Mouse (Mus musculus) limb, embryonic 11.5 days (tissue): ENCODE data around the gene Atf7. TPM values are rescaled to one million over a fixed set of nuclear protein-coding genes. Genes with fewer than 3 reads are reported as not detected.

Experiments
- ATAC-seq: fragments of 200-750 bp; cut with Nextera tagmentation; 2 replicates; pipeline ENCODE4 v1.8.0; 2017; ENCODE audit warnings: low read depth; ENCODE audit not compliant: insufficient number of reproducible peaks, low FRiP score, low TSS enrichment
- DNase-seq: peaks from one replicate; pipeline ENCODE4 v3.0.0-alpha.2; 2015; ENCODE audit warnings: low spot score
- H3K27ac ChIP-seq: fragments of 300-500 bp; sonication (generic); replicated peaks from 2 replicates; pipeline ENCODE4 v1.5.1; 2014; ENCODE audit warnings: low read depth, mild to moderate bottlenecking, low read length
- H3K27me3 ChIP-seq: fragments of 300-500 bp; sonication (generic); 2 replicates; pipeline ENCODE4 v1.6.1; 2014; ENCODE audit warnings: mild to moderate bottlenecking, low read length, mixed read lengths; ENCODE audit not compliant: control insufficient read depth, insufficient read depth
- H3K36me3 ChIP-seq: fragments of 300-500 bp; sonication (generic); 2 replicates; pipeline ENCODE4 v1.6.1; 2014; ENCODE audit warnings: mild to moderate bottlenecking, low read length, moderate library complexity, mixed read lengths; ENCODE audit not compliant: control insufficient read depth, insufficient read depth
- H3K4me1 ChIP-seq: fragments of 300-500 bp; sonication (generic); 2 replicates; pipeline ENCODE4 v1.6.1; 2014; ENCODE audit warnings: low read length, mixed read lengths; ENCODE audit not compliant: control insufficient read depth, insufficient read depth
- H3K4me2 ChIP-seq: fragments of 300-500 bp; sonication (generic); 2 replicates; pipeline ENCODE4 v1.6.1; 2014; ENCODE audit warnings: low read depth, mild to moderate bottlenecking, moderate library complexity; ENCODE audit not compliant: severe bottlenecking
- H3K4me3 ChIP-seq: fragments of 300-500 bp; sonication (generic); 2 replicates; pipeline ENCODE4 v1.5.1; 2014; ENCODE audit warnings: low read depth, low read length
- H3K9ac ChIP-seq: fragments of 300-500 bp; sonication (generic); 2 replicates; pipeline ENCODE4 v1.6.1; 2014; ENCODE audit warnings: mild to moderate bottlenecking, low read length
- H3K9me3 ChIP-seq: fragments of 300-500 bp; sonication (generic); 2 replicates; pipeline ENCODE4 v1.6.1; 2016; ENCODE audit warnings: low read length; ENCODE audit not compliant: control insufficient read depth
- WGBS: fragments of 180-500 bp; shearing (Covaris S2); extraction: QIAGEN DNeasy Blood & Tissue Kit; methylation state at CpG from one replicate; pipeline ENCODE4 v1.1.7; 2014; 5-methylcytosine and 5-hydroxymethylcytosine counted together
- polyA plus RNA-seq: library from polyadenylated mRNA; unstranded; fragments of >200 nt; fragmentation: Nextera tagmentation; extraction: Ambion mirVana; gene quantifications from 2 replicates; pipeline ENCODE4 v1.2.1, GENCODE M21; 2014

Gene Atf7
- polyA plus RNA-seq, 1 experiment from 2014 or later: 19.7 TPM

GRCm38 (mm10) chr15:102531586-102531985 lies 93.7 kb downstream of the Atf7 start:
- WGBS: 66% methylated on average over 4 of the region's 4 CpGs
- Histone ChIP-seq H3K9ac (no peak overlapping the region), H3K4me1 (no peaks in the 10 kb centered on the region), H3K4me3 (no peak overlapping the region), H3K9me3 (no peaks in the 10 kb centered on the region), H3K4me2 (no peak overlapping the region), H3K27me3 (no peaks in the 10 kb centered on the region), H3K27ac (no peak overlapping the region), H3K36me3 (peaks cover 11% of the 10 kb centered on the region; the same call in 1 of the 2 replicates)
- no peak for DNase-seq
- no peak for ATAC-seq

GRCm38 (mm10) chr15:102530566-102530965 lies 94.7 kb downstream of the Atf7 start:
- no peaks in the 10 kb centered on the region for H3K9me3 ChIP-seq
- no peak overlapping the region for H3K4me3 ChIP-seq
- no peak for DNase-seq
- H3K27ac ChIP-seq: no peak overlapping the region
- H3K36me3 ChIP-seq: peaks cover 11% of the 10 kb centered on the region; the same call in 1 of the 2 replicates
- no peak overlapping the region for H3K4me2 ChIP-seq
- WGBS: 85% methylated on average over 4 of the region's 4 CpGs
- no peaks in the 10 kb centered on the region for H3K27me3 ChIP-seq
- ATAC-seq: no peak
- no peaks in the 10 kb centered on the region for H3K4me1 ChIP-seq
- H3K9ac ChIP-seq: no peak overlapping the region

GRCm38 (mm10) chr15:102528396-102528795 lies 96.9 kb downstream of the Atf7 start:
- no peak overlapping the region for H3K9ac ChIP-seq
- no peak overlapping the region for H3K27ac ChIP-seq
- H3K4me2 ChIP-seq: no peak overlapping the region
- H3K27me3 ChIP-seq: no peaks in the 10 kb centered on the region
- WGBS: 100% methylated on average over 1 of the region's 1 CpGs
- peaks cover 14% of the 10 kb centered on the region; the same call in 1 of the 2 replicates for H3K36me3 ChIP-seq
- ATAC-seq (no peak), DNase-seq (no peak)
- H3K4me1 ChIP-seq: no peaks in the 10 kb centered on the region
- no peak overlapping the region for H3K4me3 ChIP-seq
- no peaks in the 10 kb centered on the region for H3K9me3 ChIP-seq

GRCm38 (mm10) chr15:102527936-102528335 lies 97.3 kb downstream of the Atf7 start:
- ATAC-seq (no peak), DNase-seq (no peak)
- WGBS: 74% methylated on average over 3 of the region's 3 CpGs
- Histone ChIP-seq H3K36me3 (peaks cover 14% of the 10 kb centered on the region; the same call in 1 of the 2 replicates), H3K4me1 (no peaks in the 10 kb centered on the region), H3K27me3 (no peaks in the 10 kb centered on the region), H3K9me3 (no peaks in the 10 kb centered on the region), H3K27ac (no peak overlapping the region), H3K4me3 (no peak overlapping the region), H3K4me2 (no peak overlapping the region), H3K9ac (no peak overlapping the region)

GRCm38 (mm10) chr15:102526111-102527002 lies 98.9 kb downstream of the Atf7 start:
- peaks cover 22% of the 10 kb centered on the region for H3K36me3 ChIP-seq
- H3K4me3 ChIP-seq: no peak overlapping the region
- no peaks in the 10 kb centered on the region for H3K27me3 ChIP-seq
- H3K4me1 ChIP-seq: no peaks in the 10 kb centered on the region
- H3K4me2 ChIP-seq: no peak overlapping the region
- 83% methylated on average over 6 of the region's 6 CpGs for WGBS
- no peaks in the 10 kb centered on the region for H3K9me3 ChIP-seq
- H3K9ac ChIP-seq: no peak overlapping the region
- DNase-seq (no peak), ATAC-seq (no peak)
- H3K27ac ChIP-seq: no peak overlapping the region

GRCm38 (mm10) chr15:102524892-102525485 lies 100.3 kb downstream of the Atf7 start, which contains the start of gene Npff:
Gene Npff (minus strand): TSS chr15:102524942.
- peak; percentile 89 for DNase-seq
- H3K9ac ChIP-seq: peak within 1 kb of the TSS; percentile 18; the same call in 1 of the 2 replicates
- 8% methylated on average over 3 of the region's 3 CpGs for WGBS
- H3K4me1 ChIP-seq: no peaks in the 10 kb centered on the region
- H3K27ac ChIP-seq: no peak within 1 kb of the TSS
- peaks cover 22% of the 10 kb centered on the region for H3K36me3 ChIP-seq
- no peak for ATAC-seq
- H3K4me2 ChIP-seq: no peak within 1 kb of the TSS
- no peaks in the 10 kb centered on the region for H3K9me3 ChIP-seq
- H3K27me3 ChIP-seq: no peaks in the 10 kb centered on the region
- H3K4me3 ChIP-seq: no peak within 1 kb of the TSS

GRCm38 (mm10) chr15:102521480-102521879 lies 103.8 kb downstream of the Atf7 start:
- no peak overlapping the region for H3K4me2 ChIP-seq
- H3K9ac ChIP-seq: no peak overlapping the region
- H3K36me3 ChIP-seq: peaks cover 14% of the 10 kb centered on the region
- H3K4me1 ChIP-seq: 0 out of 2 replicates have a peak, but pooled peaks cover 3% of the 10 kb centered on the region
- no peak overlapping the region for H3K27ac ChIP-seq
- DNase-seq: no peak
- no peaks in the 10 kb centered on the region for H3K27me3 ChIP-seq
- no peaks in the 10 kb centered on the region for H3K9me3 ChIP-seq
- WGBS: 89% methylated on average over 4 of the region's 4 CpGs
- H3K4me3 ChIP-seq: no peak overlapping the region
- ATAC-seq: no peak

- 82% methylated on average over 4 of the region's 4 CpGs for WGBS
- Histone ChIP-seq H3K36me3 (peaks cover 14% of the 10 kb centered on the region), H3K27ac (no peak overlapping the region), H3K27me3 (no peaks in the 10 kb centered on the region), H3K9me3 (no peaks in the 10 kb centered on the region), H3K4me2 (no peak overlapping the region), H3K9ac (no peak overlapping the region), H3K4me1 (peaks cover 3% of the 10 kb centered on the region; the same call in 1 of the 2 replicates), H3K4me3 (no peak overlapping the region)
- ATAC-seq (no peak), DNase-seq (no peak)
These were observed 104.8 kb downstream of the Atf7 start for GRCm38 (mm10) chr15:102520416-102520815.
